Mouse (Mus musculus): ENCODE results near the gene Afap1l2.

- TF ChIP-seq CTCF (IDR thresholded peaks at IDR 0.05; ENCODE audit: extremely low read depth, insufficient read length, insufficient replicate concordance, low read depth, low read length) (no peak), POLR2A (IDR thresholded peaks at IDR 0.05; ENCODE audit: low read depth, low read length) (no peak)
Observed at GRCm38 (mm10) chr19:57029461-57029860, 21.4 kb upstream of the Afap1l2 start.

All from small intestine, adult 2 months (tissue).